Mouse (Mus musculus) inflammation-experienced regulatory T-cells, adult 16 weeks (primary cell): Measurements from ENCODE around the gene Rasl11a. TPM values are rescaled to one million over a fixed set of nuclear protein-coding genes. Genes with fewer than 3 reads are reported as not detected.

Source experiments
- polyA plus RNA-seq: library from polyadenylated mRNA; unstranded; fragments of 100-300 nt; shearing (Covaris generic); gene quantifications from one replicate; pipeline ENCODE4 v1.2.1, GENCODE M21; 2017

Gene Rasl11a
- 9.6 TPM for polyA plus RNA-seq

GRCm38 (mm10) chr5:146844945-146845365 lies at the start of gene Rasl11a:
Gene Rasl11a (plus strand): TSS chr5:146845071.

GRCm38 (mm10) chr5:146832769-146833448 lies 12.0 kb upstream of the Rasl11a start, which contains the start of gene Rpl21:
Gene Rpl21 (plus strand): TSS chr5:146832890.

Other genes with a start within 250 kb of the Rasl11a start
- 4.7 TPM for gene Usp12, start 50.1 kb upstream of the Rasl11a start, polyA plus RNA-seq
- 328 TPM for gene Rpl21, start 12.2 kb upstream of the Rasl11a start, polyA plus RNA-seq
- 39.8 TPM for gene Gtf3a, start 103.6 kb downstream of the Rasl11a start, polyA plus RNA-seq
- 36.1 TPM for gene Mtif3, start 118.7 kb downstream of the Rasl11a start, polyA plus RNA-seq
- 64.1 TPM for gene Lnx2, start 231.5 kb downstream of the Rasl11a start, polyA plus RNA-seq
- gene Polr1d, start 232.0 kb downstream of the Rasl11a start, polyA plus RNA-seq = 158 TPM